Mouse (Mus musculus) ES-Bruce4 (cell line): ENCODE measurements around the gene Dmd.
"Not testable (repeated sequence)": the region's sequence is repeated elsewhere in the genome, so short reads cannot be mapped to it uniquely, and the experiment has no call there.

ENCODE experiments used
- CTCF ChIP-seq: IDR thresholded peaks from one replicate; pipeline ENCODE4 v1.8.1; 2011; ENCODE audit warnings: low read depth, low read length
- EP300 ChIP-seq: IDR thresholded peaks from 2 replicates; pipeline ENCODE4 v1.6.1; 2011; ENCODE audit warnings: low read depth, low read length; ENCODE audit not compliant: insufficient read depth
- POLR2A ChIP-seq: IDR thresholded peaks from one replicate; pipeline ENCODE4 v1.8.1; 2011; ENCODE audit warnings: low read length; ENCODE audit not compliant: insufficient read depth

- not testable (repeated sequence) for TF ChIP-seq CTCF, EP300, POLR2A
Observed at GRCm38 (mm10) chrX:83867469-83867868, 918.8 kb downstream of the Dmd start.
